Mouse (Mus musculus) erythroblast, embryonic 14.5 days (primary cell): ENCODE measurements around the gene Nckap5.

Experiments
- GATA1 ChIP-seq: IDR thresholded peaks from 2 replicates; pipeline ENCODE4 v1.6.1; 2012; ENCODE audit warnings: low read length, inconsistent platforms, mixed read lengths
- TAL1 ChIP-seq: IDR thresholded peaks from 3 replicates; pipeline ENCODE4 v1.6.1; 2012; ENCODE audit warnings: low read length, inconsistent platforms, mixed read lengths

GRCm38 (mm10) chr1:126129129-126129528 is 701.5 kb downstream of the Nckap5 start:
- no peak for TF ChIP-seq GATA1
- TF ChIP-seq TAL1 = no peak
